ENCODE assay signal across 7 mouse cellular contexts in genomic region chr1:152524987-152525648, GRCm38 (mm10).
DNase-seq lines count a peak whose midpoint lies in the region; ATAC-seq and TF ChIP-seq lines count a peak whose summit lies in the region.

No protein-coding gene starts in this region.

- no peak overlapping the region for H3K4me3 ChIP-seq in midbrain, embryonic 13.5 days (replicated peaks)
- no peak overlapping the region for H3K4me3 ChIP-seq in small intestine, adult 2 months (ENCODE audit: low read depth, low read length)

- TF ChIP-seq CTCF in small intestine, adult 2 months (IDR thresholded peaks at IDR 0.05; ENCODE audit: extremely low read depth, insufficient read length, insufficient replicate concordance, low read depth, low read length) = peak; percentile 40; the same call in 1 of the 2 replicates

- TF ChIP-seq POLR2A in small intestine, adult 2 months (IDR thresholded peaks at IDR 0.05; ENCODE audit: low read depth, low read length) = no peak

- no peaks in the 10 kb centered on the region for H3K27me3 ChIP-seq in midbrain, embryonic 13.5 days
- no peaks in the 10 kb centered on the region for H3K27me3 ChIP-seq in small intestine, adult 2 months (ENCODE audit: control insufficient read depth, insufficient read depth, low read length)

- no peak overlapping the region for H3K9ac ChIP-seq in midbrain, embryonic 13.5 days (replicated peaks)

- H3K4me2 ChIP-seq in midbrain, embryonic 13.5 days (replicated peaks) = no peak overlapping the region

- DNase-seq in adrenal gland, postnatal 10 days = peak; percentile 83
- peak; percentile 71 for DNase-seq in embryo, embryonic 9.5 days (ENCODE audit: extremely low spot score)
- peak; percentile 87 to 89 for DNase-seq in heart, adult 18-20 months
- peak; percentile 69 for DNase-seq in kidney, adult 18-20 months
- DNase-seq in left cerebral cortex, postnatal 4 days = peak; percentile 68

- H3K4me1 ChIP-seq in midbrain, embryonic 13.5 days (replicated peaks) = peaks cover 5% of the 10 kb centered on the region; the same call in 1 of the 2 replicates
- H3K4me1 ChIP-seq in small intestine, adult 2 months (ENCODE audit: control insufficient read depth, insufficient read depth, insufficient read length, low read length) = no peaks in the 10 kb centered on the region; the same call in 1 of the 2 replicates

- no peaks in the 10 kb centered on the region for H3K36me3 ChIP-seq in midbrain, embryonic 13.5 days
- no peaks in the 10 kb centered on the region for H3K36me3 ChIP-seq in small intestine, adult 2 months (ENCODE audit: control insufficient read depth, insufficient read depth, low read length)

- H3K27ac ChIP-seq in midbrain, embryonic 13.5 days = no peak overlapping the region
- H3K27ac ChIP-seq in small intestine, adult 2 months (ENCODE audit: insufficient read depth, low read depth, low read length) = no peak overlapping the region

- no peaks in the 10 kb centered on the region for H3K9me3 ChIP-seq in midbrain, embryonic 13.5 days

- 25% methylated on average over 6 of the region's 6 CpGs for WGBS in midbrain, embryonic 13.5 days
- WGBS in small intestine, adult 2 months = 13% methylated on average over 6 of the region's 6 CpGs

- intact Hi-C loops in left cerebral cortex, postnatal 4 days (cut with DNase I) = loop anchor here (2.0 to 10.0 kb wide), 2 partner anchors 222 to 320 kb away; no protein-coding TSS in a partner anchor

- ATAC-seq in midbrain, embryonic 13.5 days = peak; percentile 85
